Mouse (Mus musculus) intestine, embryonic 16.5 days (tissue): ENCODE measurements around the gene Kank1. TPM values are rescaled to one million over a fixed set of nuclear protein-coding genes. Genes with fewer than 3 reads are reported as not detected.

Experiments
- ATAC-seq: fragments of 200-750 bp; cut with Nextera tagmentation; 2 replicates; pipeline ENCODE4 v1.8.0; 2017; ENCODE audit warnings: moderate TSS enrichment, moderate library complexity
- H3K27ac ChIP-seq: fragments of 300-500 bp; sonication (generic); 2 replicates; pipeline ENCODE4 v1.5.1; 2014; ENCODE audit warnings: mild to moderate bottlenecking, low read length
- H3K27me3 ChIP-seq: fragments of 300-500 bp; sonication (generic); replicated peaks from 2 replicates; pipeline ENCODE4 v1.6.1; 2014; ENCODE audit warnings: low read length, control low read depth, mixed read lengths; ENCODE audit not compliant: control insufficient read depth, insufficient read depth
- H3K36me3 ChIP-seq: fragments of 300-500 bp; sonication (generic); 2 replicates; pipeline ENCODE4 v1.6.1; 2014; ENCODE audit warnings: low read length, control low read depth; ENCODE audit not compliant: control insufficient read depth, insufficient read depth
- H3K4me1 ChIP-seq: fragments of 300-500 bp; sonication (generic); 2 replicates; pipeline ENCODE4 v1.6.1; 2014; ENCODE audit warnings: low read length, control low read depth, mixed read lengths; ENCODE audit not compliant: control insufficient read depth, insufficient read depth
- H3K4me2 ChIP-seq: fragments of 300-500 bp; sonication (generic); 2 replicates; pipeline ENCODE4 v1.6.1; 2014; ENCODE audit warnings: low read depth, low read length, control low read depth
- H3K4me3 ChIP-seq: fragments of 300-500 bp; sonication (generic); 2 replicates; pipeline ENCODE4 v1.5.1; 2014; ENCODE audit warnings: mild to moderate bottlenecking, low read length
- H3K9ac ChIP-seq: fragments of 300-500 bp; sonication (generic); 2 replicates; pipeline ENCODE4 v1.6.1; 2014; ENCODE audit warnings: low read depth, low read length
- H3K9me3 ChIP-seq: fragments of 300-500 bp; sonication (generic); 2 replicates; pipeline ENCODE4 v1.6.1; 2016; ENCODE audit warnings: low read length, control low read depth; ENCODE audit not compliant: control insufficient read depth
- WGBS: fragments of 180-500 bp; shearing (Covaris S2); extraction: QIAGEN DNeasy Blood & Tissue Kit; methylation state at CpG from one replicate; pipeline ENCODE4 v1.1.7; 2014; 5-methylcytosine and 5-hydroxymethylcytosine counted together
- polyA plus RNA-seq: library from polyadenylated mRNA; unstranded; fragments of >200 nt; fragmentation: Nextera tagmentation; extraction: Ambion mirVana; gene quantifications from 2 replicates; pipeline ENCODE4 v1.2.1, GENCODE M21; 2015

The Kank1 gene
- polyA plus RNA-seq, 1 experiment from 2014 or later, result 16.1 TPM

- ATAC-seq, result no peak
- WGBS, result 71% methylated on average over 5 of the region's 5 CpGs
- no peaks in the 10 kb centered on the region for H3K9me3 ChIP-seq
These were observed 64.4 kb downstream of the Kank1 start for GRCm38 (mm10) chr19:25301189-25301588.

GRCm38 (mm10) chr19:25306277-25306676 is 69.5 kb downstream of the Kank1 start:
- no peaks in the 10 kb centered on the region for H3K27me3 ChIP-seq
- H3K9me3 ChIP-seq, result no peaks in the 10 kb centered on the region
- no peak overlapping the region for H3K27ac ChIP-seq
- H3K9ac ChIP-seq, result no peak overlapping the region
- H3K4me1 ChIP-seq, result no peaks in the 10 kb centered on the region
- WGBS, result 67% methylated on average over 9 of the region's 9 CpGs
- H3K36me3 ChIP-seq, result no peaks in the 10 kb centered on the region
- H3K4me2 ChIP-seq, result no peak overlapping the region
- no peak overlapping the region for H3K4me3 ChIP-seq
- ATAC-seq, result no peak

More at GRCm38 (mm10) chr19:25301189-25301588, 64.4 kb downstream of the Kank1 start:
- Histone ChIP-seq H3K4me1 (no peaks in the 10 kb centered on the region), H3K4me2 (no peak overlapping the region), H3K36me3 (no peaks in the 10 kb centered on the region), H3K27me3 (no peaks in the 10 kb centered on the region), H3K27ac (no peak overlapping the region), H3K9ac (no peak overlapping the region), H3K4me3 (no peak overlapping the region)

- Histone ChIP-seq H3K27me3 (no peaks in the 10 kb centered on the region), H3K9ac (no peak overlapping the region), H3K4me3 (no peak overlapping the region), H3K36me3 (no peaks in the 10 kb centered on the region), H3K4me2 (no peak overlapping the region), H3K4me1 (no peaks in the 10 kb centered on the region), H3K27ac (no peak overlapping the region), H3K9me3 (no peaks in the 10 kb centered on the region)
- ATAC-seq, result no peak
- 48% methylated on average over 2 of the region's 2 CpGs for WGBS
These were observed 71.4 kb downstream of the Kank1 start for GRCm38 (mm10) chr19:25308156-25308555.

- Histone ChIP-seq H3K4me3 (no peak overlapping the region), H3K27ac (no peak overlapping the region), H3K4me1 (no peaks in the 10 kb centered on the region), H3K9me3 (no peaks in the 10 kb centered on the region), H3K27me3 (no peaks in the 10 kb centered on the region), H3K4me2 (no peak overlapping the region), H3K36me3 (no peaks in the 10 kb centered on the region), H3K9ac (peak overlapping the region; percentile 20; the same call in 1 of the 2 replicates)
- 34% methylated on average over 12 of the region's 12 CpGs for WGBS
- no peak for ATAC-seq
These were observed 72.0 kb downstream of the Kank1 start for GRCm38 (mm10) chr19:25308763-25309162.

- no peak overlapping the region for H3K9ac ChIP-seq
- 81% methylated on average over 5 of the region's 5 CpGs for WGBS
- no peak overlapping the region for H3K4me3 ChIP-seq
- no peaks in the 10 kb centered on the region for H3K36me3 ChIP-seq
- no peak overlapping the region for H3K4me2 ChIP-seq
- ATAC-seq, result no peak
- no peaks in the 10 kb centered on the region for H3K4me1 ChIP-seq
- no peaks in the 10 kb centered on the region for H3K9me3 ChIP-seq
- no peaks in the 10 kb centered on the region for H3K27me3 ChIP-seq
- H3K27ac ChIP-seq, result no peak overlapping the region
These were observed 74.2 kb downstream of the Kank1 start for GRCm38 (mm10) chr19:25310989-25311388.

- Histone ChIP-seq H3K4me3 (no peak overlapping the region), H3K9me3 (no peaks in the 10 kb centered on the region), H3K9ac (no peak overlapping the region), H3K4me1 (no peaks in the 10 kb centered on the region), H3K4me2 (no peak overlapping the region), H3K27me3 (no peaks in the 10 kb centered on the region), H3K27ac (no peak overlapping the region), H3K36me3 (no peaks in the 10 kb centered on the region)
- no peak for ATAC-seq
- WGBS, result 62% methylated on average over 7 of the region's 7 CpGs
These were observed 74.9 kb downstream of the Kank1 start for GRCm38 (mm10) chr19:25311626-25312025.

GRCm38 (mm10) chr19:25315458-25315889 is 78.7 kb downstream of the Kank1 start:
- 45% methylated on average over 14 of the region's 14 CpGs for WGBS
- H3K9ac ChIP-seq, result no peak overlapping the region
- H3K27ac ChIP-seq, result no peak overlapping the region
- no peak overlapping the region for H3K4me3 ChIP-seq
- no peaks in the 10 kb centered on the region for H3K9me3 ChIP-seq
- no peaks in the 10 kb centered on the region for H3K36me3 ChIP-seq
- no peaks in the 10 kb centered on the region for H3K4me1 ChIP-seq
- no peak for ATAC-seq
- no peak overlapping the region for H3K4me2 ChIP-seq
- no peaks in the 10 kb centered on the region for H3K27me3 ChIP-seq

- H3K9me3 ChIP-seq, result no peaks in the 10 kb centered on the region
- no peak overlapping the region for H3K9ac ChIP-seq
- H3K4me1 ChIP-seq, result no peaks in the 10 kb centered on the region
- H3K36me3 ChIP-seq, result no peaks in the 10 kb centered on the region
- no peak overlapping the region for H3K4me3 ChIP-seq
- H3K27ac ChIP-seq, result no peak overlapping the region
- H3K27me3 ChIP-seq, result no peaks in the 10 kb centered on the region
- no peak overlapping the region for H3K4me2 ChIP-seq
- no peak for ATAC-seq
- WGBS, result 87% methylated on average over 5 of the region's 5 CpGs
These were observed 79.2 kb downstream of the Kank1 start for GRCm38 (mm10) chr19:25315993-25316392.

GRCm38 (mm10) chr19:25324265-25324664 is 87.5 kb downstream of the Kank1 start:
- no peak overlapping the region for H3K9ac ChIP-seq
- ATAC-seq, result no peak
- no peaks in the 10 kb centered on the region for H3K9me3 ChIP-seq
- H3K27ac ChIP-seq, result no peak overlapping the region
- no peaks in the 10 kb centered on the region for H3K27me3 ChIP-seq
- no peak overlapping the region for H3K4me3 ChIP-seq
- H3K36me3 ChIP-seq, result no peaks in the 10 kb centered on the region
- H3K4me1 ChIP-seq, result 0 out of 2 replicates have a peak, but pooled peaks cover 2% of the 10 kb centered on the region
- H3K4me2 ChIP-seq, result no peak overlapping the region
- WGBS, result 43% methylated on average over 7 of the region's 7 CpGs
